Mouse (Mus musculus) brain, embryonic 14.5 days (tissue): Measurements from ENCODE around the gene Stk38.

Source experiments
- CTCF ChIP-seq: fragments of 200-500 bp; IDR thresholded peaks from 2 replicates; pipeline ENCODE4 v1.5.1; 2012; ENCODE audit warnings: inconsistent platforms, mild to moderate bottlenecking, moderate library complexity, borderline replicate concordance; ENCODE audit not compliant: insufficient read depth, insufficient read length; ENCODE audit errors: extremely low read depth
- POLR2A ChIP-seq: fragments of 200-500 bp; IDR thresholded peaks from 2 replicates; pipeline ENCODE4 v1.6.1; 2012; ENCODE audit warnings: mild to moderate bottlenecking, inconsistent platforms, borderline replicate concordance; ENCODE audit not compliant: poor library complexity, insufficient read depth, insufficient read length, severe bottlenecking; ENCODE audit errors: extremely low read depth

GRCm38 (mm10) chr17:29046863-29047262 is 39.1 kb upstream of the Stk38 start:
- TF ChIP-seq POLR2A (no peak), CTCF (no peak)
